ENCODE assay signal across 8 mouse cellular contexts in genomic region chr2:60802191-60802590, GRCm38 (mm10).
DNase-seq lines count a peak whose midpoint lies in the region; ATAC-seq and TF ChIP-seq lines count a peak whose summit lies in the region.

No protein-coding gene starts in this region.

- ATAC-seq in embryonic facial prominence, embryonic 11.5 days (replicated peaks; ENCODE audit: insufficient number of reproducible peaks, low FRiP score, low TSS enrichment, low read depth): no peak; the same call in 1 of the 2 replicates
- peak; percentile 48 for ATAC-seq in forebrain, embryonic 14.5 days
- ATAC-seq in limb, embryonic 14.5 days (ENCODE audit: low FRiP score, low read depth): no peak

- H3K27me3 ChIP-seq in embryonic facial prominence, embryonic 11.5 days (ENCODE audit: control insufficient read depth, insufficient read depth, low read length): no peaks in the 10 kb centered on the region
- peaks cover 45% of the 10 kb centered on the region for H3K27me3 ChIP-seq in embryonic facial prominence, embryonic 10.5 days (replicated peaks; ENCODE audit: low read depth, poor library complexity, severe bottlenecking)
- H3K27me3 ChIP-seq in forebrain, embryonic 14.5 days (replicated peaks; ENCODE audit: control insufficient read depth, insufficient read depth, low read length): peaks cover 79% of the 10 kb centered on the region
- H3K27me3 ChIP-seq in limb, embryonic 14.5 days (ENCODE audit: control insufficient read depth, insufficient read depth, low read length): no peaks in the 10 kb centered on the region

- no peaks in the 10 kb centered on the region for H3K9me3 ChIP-seq in embryonic facial prominence, embryonic 11.5 days (replicated peaks; ENCODE audit: control insufficient read depth, low read length)
- H3K9me3 ChIP-seq in embryonic facial prominence, embryonic 10.5 days: no peaks in the 10 kb centered on the region
- no peaks in the 10 kb centered on the region for H3K9me3 ChIP-seq in forebrain, embryonic 14.5 days (replicated peaks; ENCODE audit: control insufficient read depth, low read length)
- no peaks in the 10 kb centered on the region for H3K9me3 ChIP-seq in limb, embryonic 14.5 days (ENCODE audit: control insufficient read depth, low read length)

- H3K4me3 ChIP-seq in embryonic facial prominence, embryonic 11.5 days (ENCODE audit: low read depth, low read length): no peak overlapping the region
- H3K4me3 ChIP-seq in embryonic facial prominence, embryonic 10.5 days: no peak overlapping the region
- H3K4me3 ChIP-seq in forebrain, embryonic 14.5 days (ENCODE audit: low read depth, low read length): no peak overlapping the region
- H3K4me3 ChIP-seq in limb, embryonic 14.5 days (replicated peaks; ENCODE audit: low read length): no peak overlapping the region

- WGBS in embryonic facial prominence, embryonic 11.5 days: 24% methylated on average over 4 of the region's 4 CpGs
- 22% methylated on average over 4 of the region's 4 CpGs for WGBS in embryonic facial prominence, embryonic 10.5 days
- 7% methylated on average over 4 of the region's 4 CpGs for WGBS in forebrain, embryonic 14.5 days
- 29% methylated on average over 4 of the region's 4 CpGs for WGBS in limb, embryonic 14.5 days

- no peak overlapping the region for H3K4me2 ChIP-seq in embryonic facial prominence, embryonic 11.5 days (ENCODE audit: low read depth, low read length)
- H3K4me2 ChIP-seq in forebrain, embryonic 14.5 days (ENCODE audit: low read length): 0 out of 2 replicates have a peak overlapping the region, but pooled peaks have one; percentile 6
- H3K4me2 ChIP-seq in limb, embryonic 14.5 days (replicated peaks; ENCODE audit: low read depth, low read length, severe bottlenecking): no peak overlapping the region

- no peak for TF ChIP-seq POLR2A in limb, embryonic 14.5 days (IDR thresholded peaks at IDR 0.05; ENCODE audit: borderline replicate concordance, extremely low read depth, insufficient read depth, insufficient read length)

- no peak overlapping the region for H3K27ac ChIP-seq in embryonic facial prominence, embryonic 11.5 days (replicated peaks; ENCODE audit: low read depth, low read length)
- no peak overlapping the region for H3K27ac ChIP-seq in embryonic facial prominence, embryonic 10.5 days (replicated peaks)
- H3K27ac ChIP-seq in forebrain, embryonic 14.5 days (ENCODE audit: low read depth, low read length): no peak overlapping the region
- no peak overlapping the region for H3K27ac ChIP-seq in limb, embryonic 14.5 days (replicated peaks; ENCODE audit: low read depth, low read length)

- peak; percentile 71 for DNase-seq in embryonic facial prominence, embryonic 11.5 days (ENCODE audit: low spot score)
- DNase-seq in embryonic facial prominence, embryonic 10.5 days (ENCODE audit: low spot score): no peak
- peak; percentile 15 for DNase-seq in right cerebral cortex, adult 18-20 months
- no peak for DNase-seq in right cerebral cortex, postnatal 25 days
- DNase-seq in forebrain, embryonic 14.5 days (ENCODE audit: low spot score): peak; percentile 79
- DNase-seq in limb, embryonic 14.5 days (ENCODE audit: low spot score): peak; percentile 36
- DNase-seq in retina, embryonic 14.5 days (ENCODE audit: low spot score): peak; percentile 73
- DNase-seq in layer of hippocampus, postnatal 36 days: no peak

- no peaks in the 10 kb centered on the region for H3K36me3 ChIP-seq in embryonic facial prominence, embryonic 11.5 days (replicated peaks; ENCODE audit: control insufficient read depth, insufficient read depth, low read depth, low read length)
- peaks cover 4% of the 10 kb centered on the region; the same call in 1 of the 2 replicates for H3K36me3 ChIP-seq in embryonic facial prominence, embryonic 10.5 days (replicated peaks)
- H3K36me3 ChIP-seq in forebrain, embryonic 14.5 days (ENCODE audit: control insufficient read depth, insufficient read depth, low read length): no peaks in the 10 kb centered on the region
- H3K36me3 ChIP-seq in limb, embryonic 14.5 days (ENCODE audit: control insufficient read depth, insufficient read depth, low read length): no peaks in the 10 kb centered on the region

- peaks cover 6% of the 10 kb centered on the region for H3K4me1 ChIP-seq in embryonic facial prominence, embryonic 11.5 days (ENCODE audit: control insufficient read depth, insufficient read depth, low read length)
- H3K4me1 ChIP-seq in embryonic facial prominence, embryonic 10.5 days: peaks cover 72% of the 10 kb centered on the region
- H3K4me1 ChIP-seq in forebrain, embryonic 14.5 days (ENCODE audit: control insufficient read depth, insufficient read depth, low read length): peaks cover 8% of the 10 kb centered on the region
- H3K4me1 ChIP-seq in limb, embryonic 14.5 days (ENCODE audit: control insufficient read depth, insufficient read depth, low read length): peaks cover 23% of the 10 kb centered on the region

- H3K9ac ChIP-seq in embryonic facial prominence, embryonic 11.5 days (replicated peaks; ENCODE audit: low read length): no peak overlapping the region
- no peak overlapping the region for H3K9ac ChIP-seq in forebrain, embryonic 14.5 days (ENCODE audit: low read length)
- H3K9ac ChIP-seq in limb, embryonic 14.5 days (ENCODE audit: low read depth, low read length, severe bottlenecking): no peak overlapping the region

Comparison
In these comparisons a context has a peak if more than half of its experiments do, and no peak if none do; other contexts are left out.
1. DNase-seq: peak in embryonic facial prominence, embryonic 11.5 days (single experiment), right cerebral cortex, adult 18-20 months (single experiment), forebrain, embryonic 14.5 days (single experiment), limb, embryonic 14.5 days (single experiment) and retina, embryonic 14.5 days (single experiment); none in embryonic facial prominence, embryonic 10.5 days (single experiment), right cerebral cortex, postnatal 25 days (single experiment) and layer of hippocampus, postnatal 36 days (0 of 2).